Mouse (Mus musculus): ENCODE measurements around the gene Rnase4. TPM values are rescaled to one million over a fixed set of nuclear protein-coding genes. Genes with fewer than 3 reads are reported as not detected.

Gene Rnase4
- total RNA-seq, 1 experiment from 2014 or later, result 2.5 TPM

- peak; percentile 14 for ATAC-seq (replicated peaks; ENCODE audit: low read depth, poor library complexity, severe bottlenecking)
These were observed 2.5 kb upstream of the Rnase4 start for GRCm38 (mm10) chr14:51088166-51088969.

GRCm38 (mm10) chr14:51088970-51089673, 1.8 kb upstream of the Rnase4 start:
- peak; percentile 70 for ATAC-seq (replicated peaks; ENCODE audit: low read depth, poor library complexity, severe bottlenecking)

- no peak for ATAC-seq (replicated peaks; ENCODE audit: low read depth, poor library complexity, severe bottlenecking)
These were observed 1.2 kb upstream of the Rnase4 start for GRCm38 (mm10) chr14:51089674-51090076.

- ATAC-seq (replicated peaks; ENCODE audit: low read depth, poor library complexity, severe bottlenecking), result peak; percentile 12; the same call in 1 of the 2 replicates
These were observed 648 bp upstream of the Rnase4 start for GRCm38 (mm10) chr14:51090077-51090781.

GRCm38 (mm10) chr14:51092073-51092620, 1.3 kb downstream of the Rnase4 start:
- ATAC-seq (replicated peaks; ENCODE audit: low read depth, poor library complexity, severe bottlenecking), result no peak

- ATAC-seq (replicated peaks; ENCODE audit: low read depth, poor library complexity, severe bottlenecking), result no peak
These were observed 2.6 kb downstream of the Rnase4 start for GRCm38 (mm10) chr14:51093496-51093895.

- no peak for ATAC-seq (replicated peaks; ENCODE audit: low read depth, poor library complexity, severe bottlenecking)
These were observed 3.4 kb downstream of the Rnase4 start for GRCm38 (mm10) chr14:51094096-51094875.

- ATAC-seq (replicated peaks; ENCODE audit: low read depth, poor library complexity, severe bottlenecking), result no peak
These were observed 4.0 kb downstream of the Rnase4 start for GRCm38 (mm10) chr14:51094921-51095320.

GRCm38 (mm10) chr14:51095736-51096524, 5.1 kb downstream of the Rnase4 start:
- peak; percentile 23 for ATAC-seq (replicated peaks; ENCODE audit: low read depth, poor library complexity, severe bottlenecking)

- peak; percentile 64 for ATAC-seq (replicated peaks; ENCODE audit: low read depth, poor library complexity, severe bottlenecking)
These were observed 7.4 kb downstream of the Rnase4 start for GRCm38 (mm10) chr14:51098300-51098699.

- ATAC-seq (replicated peaks; ENCODE audit: low read depth, poor library complexity, severe bottlenecking), result no peak
These were observed 8.0 kb downstream of the Rnase4 start for GRCm38 (mm10) chr14:51098921-51099320.

- ATAC-seq (replicated peaks; ENCODE audit: low read depth, poor library complexity, severe bottlenecking), result no peak
These were observed 10.4 kb downstream of the Rnase4 start for GRCm38 (mm10) chr14:51101284-51101683.

GRCm38 (mm10) chr14:51103217-51103616, 12.3 kb downstream of the Rnase4 start:
- ATAC-seq (replicated peaks; ENCODE audit: low read depth, poor library complexity, severe bottlenecking), result peak; percentile 86

GRCm38 (mm10) chr14:51104366-51104765, 13.5 kb downstream of the Rnase4 start:
- no peak for ATAC-seq (replicated peaks; ENCODE audit: low read depth, poor library complexity, severe bottlenecking)

GRCm38 (mm10) chr14:51106449-51106967, 15.6 kb downstream of the Rnase4 start:
- no peak for ATAC-seq (replicated peaks; ENCODE audit: low read depth, poor library complexity, severe bottlenecking)

GRCm38 (mm10) chr14:51111966-51112365, 21.1 kb downstream of the Rnase4 start:
- no peak for ATAC-seq (replicated peaks; ENCODE audit: low read depth, poor library complexity, severe bottlenecking)

- no peak for ATAC-seq (replicated peaks; ENCODE audit: low read depth, poor library complexity, severe bottlenecking)
These were observed 22.6 kb downstream of the Rnase4 start for GRCm38 (mm10) chr14:51113476-51113875.

GRCm38 (mm10) chr14:51113916-51114560, 23.2 kb downstream of the Rnase4 start, which contains the start of gene Eddm3b:
Gene Eddm3b, plus strand, starts transcription at chr14:51114426.
- ATAC-seq (replicated peaks; ENCODE audit: low read depth, poor library complexity, severe bottlenecking), result no peak

Data from common myeloid progenitor, adult 5-6 weeks (primary cell).